Mouse (Mus musculus) ES-E14 (cell line): ENCODE data around the gene Zfp286. TPM values are rescaled to one million over a fixed set of nuclear protein-coding genes. Genes with fewer than 3 reads are reported as not detected.
A peak's percentile ranks its signal among the peaks of the same experiment; 100 is the strongest.

Experiments
- DNase-seq: peaks from one replicate; pipeline ENCODE4 v3.0.0-alpha.2; 2013; ENCODE audit warnings: low read depth, low spot score
- H3K27ac ChIP-seq: 2 replicates; pipeline ENCODE4 v1.5.1; 2012; ENCODE audit warnings: low read depth, mild to moderate bottlenecking, low read length, moderate library complexity, mixed read lengths; ENCODE audit not compliant: poor library complexity, insufficient read depth, severe bottlenecking
- H3K36me3 ChIP-seq: 2 replicates; pipeline ENCODE4 v1.6.1; 2012; ENCODE audit warnings: mild to moderate bottlenecking, low read length, moderate library complexity, mixed read lengths; ENCODE audit not compliant: control insufficient read depth, poor library complexity, insufficient read depth, severe bottlenecking
- H3K4me1 ChIP-seq, 2 experiments: fragments of 150-350 bp in 1 of 2; sonication (generic) in 1 of 2; 2 replicates each; pipeline ENCODE4 v1.6.1; 2012; ENCODE audit warnings: low read length in 2 of 2, mild to moderate bottlenecking in 1 of 2, mixed read lengths in 1 of 2; ENCODE audit not compliant: control insufficient read depth in 2 of 2, insufficient read depth in 2 of 2, poor library complexity in 1 of 2
- H3K4me3 ChIP-seq, 2 experiments: fragments of 150-350 bp in 1 of 2; sonication (generic) in 1 of 2; 2 replicates each; pipeline ENCODE4 v1.5.1; 2012; ENCODE audit warnings: low read length in 2 of 2, low read depth in 1 of 2, mild to moderate bottlenecking in 1 of 2, mixed read lengths in 1 of 2; ENCODE audit not compliant: insufficient read depth in 1 of 2, poor library complexity in 1 of 2, severe bottlenecking in 1 of 2
- H3K9ac ChIP-seq: 2 replicates; pipeline ENCODE4 v1.6.1; 2012; ENCODE audit warnings: low read depth, mild to moderate bottlenecking, low read length, mixed read lengths; ENCODE audit not compliant: poor library complexity, insufficient read depth, severe bottlenecking
- H3K9me3 ChIP-seq: fragments of 150-350 bp; sonication (generic); 2 replicates; pipeline ENCODE4 v1.6.1; 2012; ENCODE audit warnings: low read depth, mild to moderate bottlenecking, low read length; ENCODE audit not compliant: control insufficient read depth, insufficient read depth
- CHD2 ChIP-seq: IDR thresholded peaks from 2 replicates; pipeline ENCODE4 v1.6.1; 2014; ENCODE audit warnings: mild to moderate bottlenecking, low read depth, low read length, inconsistent platforms
- HCFC1 ChIP-seq: IDR thresholded peaks from 2 replicates; pipeline ENCODE4 v1.6.1; 2012; ENCODE audit warnings: low read length, inconsistent platforms, borderline replicate concordance; ENCODE audit not compliant: insufficient read depth
- MAFK ChIP-seq: IDR thresholded peaks from 2 replicates; pipeline ENCODE4 v1.6.1; 2014; ENCODE audit warnings: mild to moderate bottlenecking, low read depth, low read length, inconsistent platforms; ENCODE audit not compliant: insufficient read depth
- ZC3H11A ChIP-seq: IDR thresholded peaks from 2 replicates; pipeline ENCODE4 v1.6.1; 2012; ENCODE audit warnings: low read depth, mild to moderate bottlenecking, inconsistent platforms, low read length, borderline replicate concordance
- ZNF384 ChIP-seq: IDR thresholded peaks from 2 replicates; pipeline ENCODE4 v1.6.1; 2012; ENCODE audit warnings: low read depth, low read length, inconsistent platforms
- in situ Hi-C, 2 experiments: fragments of 600-800 bp; cut with MboI; formaldehyde crosslinking; loops; one replicate each; pipeline ENCODE4 v1.15.1; 2025; ENCODE audit warnings: low sequenced_read_pairs in 2 of 2, inconsistent platforms in 1 of 2; ENCODE audit not compliant: unreplicated experiment in 2 of 2
- total RNA-seq: library from RNA; depleted of rRNA; stranded (reverse); fragments of 300-350 nt; gene quantifications from 2 replicates; pipeline ENCODE4 v1.2.3, GENCODE M21; 2012

The Zfp286 gene
- total RNA-seq, 1 experiment: 9.1 TPM

DNA sequence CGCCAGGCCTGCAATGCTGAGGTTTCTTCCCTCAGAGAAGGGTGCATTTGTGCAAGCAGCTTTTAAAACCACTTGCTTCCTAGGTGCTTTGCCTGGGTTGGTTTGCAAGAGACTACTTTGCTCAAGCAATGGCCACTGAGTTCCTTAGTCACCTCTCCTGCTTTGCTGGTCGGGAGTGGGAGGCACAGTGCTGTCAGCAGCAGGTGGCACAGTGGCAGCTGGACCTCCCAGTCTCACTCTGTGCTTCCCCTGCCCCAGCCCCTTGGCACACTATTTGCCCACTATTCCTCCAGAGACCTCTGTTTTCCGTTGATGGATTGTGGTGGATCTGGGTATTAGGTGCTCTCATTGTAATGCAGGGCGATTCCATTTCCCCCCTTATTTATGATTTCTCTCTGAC is 41.2 kb downstream of the Zfp286 start:
- in situ Hi-C loops: loop anchor here in 1 of 2 experiments (10.0 kb wide), 1 partner anchor 407 kb away; no protein-coding TSS in a partner anchor
- H3K36me3 ChIP-seq: no peaks in the 10 kb centered on the region
- TF ChIP-seq MAFK (no peak), HCFC1 (no peak), ZC3H11A (no peak), ZNF384 (no peak), CHD2 (no peak)
- no peak overlapping the region for H3K4me3 ChIP-seq
- no peak overlapping the region for H3K9ac ChIP-seq
- no peak overlapping the region for H3K27ac ChIP-seq
- DNase-seq: no peak
- no peaks in the 10 kb centered on the region for H3K4me1 ChIP-seq
- H3K9me3 ChIP-seq: no peaks in the 10 kb centered on the region

DNA sequence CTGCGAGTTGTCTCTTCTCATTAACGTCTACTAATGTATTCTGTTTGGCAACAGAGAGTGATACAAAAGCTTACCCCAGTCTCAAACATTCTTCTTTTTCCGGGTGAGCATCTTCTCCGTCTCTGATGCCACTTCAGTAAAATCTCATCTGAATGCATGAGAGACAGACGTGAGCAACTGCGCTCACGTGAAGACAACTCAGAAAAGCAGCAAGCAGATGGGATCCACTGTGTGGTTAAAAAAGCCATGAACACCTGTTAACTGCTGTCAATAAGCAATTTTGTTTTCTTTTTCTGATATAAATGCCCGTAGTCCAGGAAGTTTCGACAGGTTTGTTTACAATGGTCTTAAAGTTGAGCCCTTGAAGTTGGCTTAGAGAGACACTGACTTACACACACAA is 42.0 kb downstream of the Zfp286 start:
- H3K9me3 ChIP-seq: no peaks in the 10 kb centered on the region
- H3K27ac ChIP-seq: no peak overlapping the region
- TF ChIP-seq CHD2: no peak
- no peak for TF ChIP-seq ZC3H11A
- TF ChIP-seq MAFK: no peak
- no peak for TF ChIP-seq ZNF384
- no peak for TF ChIP-seq HCFC1
- in situ Hi-C loops: loop anchor here in 1 of 2 experiments (10.0 kb wide), 1 partner anchor 408 kb away; no protein-coding TSS in a partner anchor
- DNase-seq: no peak
- no peaks in the 10 kb centered on the region for H3K4me1 ChIP-seq
- no peak overlapping the region for H3K4me3 ChIP-seq
- no peak overlapping the region for H3K9ac ChIP-seq
- H3K36me3 ChIP-seq: no peaks in the 10 kb centered on the region

DNA sequence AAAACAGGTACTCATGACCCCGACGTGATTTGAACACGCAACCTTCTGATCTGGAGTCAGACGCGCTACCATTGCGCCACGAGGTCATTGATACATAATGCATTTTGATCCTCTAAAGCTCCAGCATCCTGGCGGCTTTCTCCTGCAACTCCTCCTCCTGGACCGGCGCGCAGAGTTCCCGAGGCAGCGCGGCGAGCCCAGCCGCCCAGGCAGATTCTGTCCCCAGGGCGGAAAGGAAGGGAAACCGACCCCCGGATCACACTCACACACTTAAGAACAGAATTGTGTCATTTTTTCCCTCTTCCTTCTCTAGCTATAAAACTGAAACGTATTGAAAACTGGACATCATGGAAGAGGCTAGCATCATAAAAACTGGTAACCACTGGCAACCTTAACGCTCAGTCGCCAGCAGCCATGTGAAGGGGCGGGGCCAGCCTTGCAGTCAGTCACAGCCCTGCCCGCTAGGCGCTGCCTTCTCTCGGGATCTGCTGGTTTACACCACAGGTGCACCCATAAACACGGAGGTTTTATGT is 43.2 kb downstream of the Zfp286 start:
- H3K36me3 ChIP-seq: no peaks in the 10 kb centered on the region
- peak overlapping the region; percentile 25 to 26; a peak in 3 of 4 replicates for H3K4me3 ChIP-seq
- H3K9me3 ChIP-seq: no peaks in the 10 kb centered on the region
- TF ChIP-seq ZNF384: no peak
- no peaks in the 10 kb centered on the region for H3K4me1 ChIP-seq
- in situ Hi-C loops: loop anchor here in 1 of 2 experiments (10.0 kb wide), 1 partner anchor 409 kb away; no protein-coding TSS in a partner anchor
- DNase-seq: no peak
- H3K27ac ChIP-seq: no peak overlapping the region
- no peak overlapping the region for H3K9ac ChIP-seq

DNA sequence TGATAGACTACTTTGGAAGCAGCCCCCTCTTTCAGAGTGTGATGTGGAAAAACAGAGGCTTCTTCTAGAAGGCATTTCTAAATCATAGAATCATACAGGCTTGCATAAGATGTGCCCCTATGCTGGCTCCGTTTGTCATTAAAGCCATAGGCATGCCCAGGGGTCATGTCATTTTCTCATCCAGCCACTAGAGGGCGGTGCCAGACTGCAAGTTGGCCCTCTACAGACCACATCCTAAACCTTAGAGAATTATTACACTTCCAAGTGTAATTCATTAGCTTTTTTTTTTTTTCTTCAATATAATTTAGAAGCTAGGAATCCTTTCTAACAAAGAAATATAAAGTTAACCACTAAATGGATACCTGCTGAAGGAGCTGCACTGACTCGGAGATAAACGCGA is 45.2 kb downstream of the Zfp286 start:
- Histone ChIP-seq H3K27ac (no peak overlapping the region), H3K9ac (no peak overlapping the region), H3K4me1 (no peaks in the 10 kb centered on the region), H3K36me3 (no peaks in the 10 kb centered on the region), H3K9me3 (no peaks in the 10 kb centered on the region), H3K4me3 (no peak overlapping the region)
- no peak for DNase-seq
- TF ChIP-seq ZC3H11A: peak; percentile 80; the same call in 1 of the 2 replicates
- TF ChIP-seq MAFK: no peak
- no peak for TF ChIP-seq HCFC1
- in situ Hi-C loops: loop anchor here in 1 of 2 experiments (10.0 kb wide), 1 partner anchor 411 kb away; no protein-coding TSS in a partner anchor

DNA sequence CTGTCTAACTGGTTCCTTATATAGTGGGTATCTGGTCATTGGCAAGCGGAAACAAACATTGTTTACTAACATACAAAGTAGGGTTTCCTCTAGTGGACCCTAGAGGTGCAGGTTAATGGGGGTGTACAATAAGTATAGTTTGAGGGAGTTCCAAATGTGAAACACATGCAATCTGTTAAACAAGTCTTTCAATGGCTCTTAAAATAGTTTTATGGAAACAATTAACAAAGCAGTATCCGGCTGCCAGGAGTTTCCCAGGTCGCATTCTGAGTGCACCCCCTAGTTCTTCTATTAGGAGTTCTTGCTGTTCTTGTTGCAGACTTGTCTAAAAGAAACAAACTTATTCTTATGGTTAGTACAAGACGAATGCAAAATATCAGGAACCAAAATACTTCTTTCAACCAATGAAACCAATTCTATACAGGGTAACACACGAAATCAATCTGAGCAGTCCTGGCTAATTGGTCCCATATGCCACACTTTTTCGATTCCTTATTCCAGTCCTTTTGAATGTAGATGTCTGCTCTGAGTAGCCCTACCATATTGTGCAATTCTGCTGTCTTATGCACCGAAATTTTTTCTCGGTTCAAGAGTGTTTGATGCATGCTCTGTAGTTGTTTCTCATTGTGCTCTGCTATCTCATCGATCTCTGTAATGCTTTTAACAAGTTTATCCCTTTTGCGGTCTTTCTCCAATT is 46.9 kb downstream of the Zfp286 start:
- Histone ChIP-seq H3K27ac (no peak overlapping the region), H3K36me3 (no peaks in the 10 kb centered on the region), H3K9ac (no peak overlapping the region), H3K4me1 (no peaks in the 10 kb centered on the region), H3K4me3 (no peak overlapping the region), H3K9me3 (no peaks in the 10 kb centered on the region)
- in situ Hi-C loops: loop anchor here in 1 of 2 experiments (10.0 kb wide), 1 partner anchor 412 kb away; no protein-coding TSS in a partner anchor
- no peak for TF ChIP-seq HCFC1
- TF ChIP-seq CHD2: no peak
- TF ChIP-seq MAFK: no peak
- TF ChIP-seq ZNF384: no peak
- TF ChIP-seq ZC3H11A: no peak
- DNase-seq: no peak
